Mouse (Mus musculus): ENCODE data around the gene Parvb. TPM values are rescaled to one million over a fixed set of nuclear protein-coding genes. Genes with fewer than 3 reads are reported as not detected.

Parvb gene
- polyA plus RNA-seq, 1 experiment from 2014 or later = 10.2 TPM

DNA sequence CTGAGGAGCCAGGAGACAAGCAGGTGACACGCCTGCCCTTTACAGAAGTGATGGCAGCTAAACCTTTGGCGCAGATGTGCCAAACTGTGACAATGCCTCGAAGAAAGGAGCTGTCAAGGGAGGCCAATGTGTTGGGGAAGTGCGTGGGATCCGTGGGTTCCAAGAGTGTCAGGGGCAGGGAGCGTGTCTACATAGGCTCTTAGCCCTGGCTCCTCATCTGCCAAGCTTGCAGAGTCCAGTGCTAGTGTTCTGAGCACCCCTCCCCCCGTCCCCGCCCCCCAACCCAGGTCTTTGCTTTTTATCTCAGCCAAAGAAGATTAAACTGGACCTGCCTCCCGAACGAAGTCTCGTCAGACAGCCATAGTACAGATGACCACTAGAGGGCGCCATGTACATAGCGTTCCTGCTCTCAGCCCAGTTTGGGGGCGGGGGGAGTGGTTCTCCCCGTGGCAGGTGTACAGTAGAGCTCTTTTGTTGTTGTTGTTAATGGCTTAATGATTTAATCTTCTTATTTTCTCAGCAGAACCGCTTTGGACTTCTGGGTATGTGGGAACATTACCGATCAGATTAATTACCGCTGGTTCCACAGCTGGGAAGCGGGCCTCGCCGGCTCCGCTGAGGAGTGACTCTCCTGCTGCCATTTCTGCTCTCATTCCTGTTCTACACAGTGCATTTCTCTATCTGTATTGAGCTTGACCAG is 28.4 kb downstream of the Parvb start:
- Histone ChIP-seq H3K27ac (ENCODE audit: low read depth, low read length) (0 out of 2 replicates have a peak overlapping the region, but pooled peaks have one; percentile 22), H3K4me2 (no peak overlapping the region), H3K36me3 (ENCODE audit: control insufficient read depth, insufficient read depth, low read length) (no peaks in the 10 kb centered on the region), H3K4me1 (ENCODE audit: control insufficient read depth, insufficient read depth, low read length) (peaks cover 24% of the 10 kb centered on the region), H3K27me3 (ENCODE audit: control insufficient read depth, insufficient read depth, low read length) (peaks cover 8% of the 10 kb centered on the region; the same call in 1 of the 2 replicates), H3K9me3 (ENCODE audit: control insufficient read depth, low read length) (no peaks in the 10 kb centered on the region), H3K9ac (ENCODE audit: low read length) (no peak overlapping the region), H3K4me3 (ENCODE audit: low read depth, low read length) (no peak overlapping the region)
- DNase-seq (ENCODE audit: low spot score, missing footprints) (peak; percentile 97), ATAC-seq (ENCODE audit: low FRiP score) (peak; percentile 54)
- WGBS = 27% methylated on average over 22 of the region's 22 CpGs

DNA sequence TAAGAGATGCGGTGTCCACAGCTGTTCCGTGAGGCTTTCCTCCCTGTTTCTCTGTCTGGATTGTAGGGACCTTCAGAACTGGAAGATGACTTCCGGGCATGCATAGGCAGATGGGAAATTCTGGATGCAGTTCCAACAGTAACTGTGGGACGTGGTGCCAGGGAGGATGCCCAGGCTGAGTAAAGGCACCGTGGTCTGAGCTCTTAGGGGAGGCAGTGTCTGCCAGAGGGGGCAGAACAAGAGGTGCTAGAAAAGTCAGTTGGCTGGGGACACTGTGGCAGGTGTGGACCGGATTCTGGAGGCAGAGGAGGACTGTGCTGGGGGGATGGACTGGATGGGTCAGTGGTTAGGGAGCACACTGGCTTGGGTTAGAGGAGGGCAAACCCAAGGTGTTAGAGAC is 30.8 kb downstream of the Parvb start:
- Histone ChIP-seq H3K4me3 (ENCODE audit: low read depth, low read length) (no peak overlapping the region), H3K9ac (ENCODE audit: low read length) (no peak overlapping the region), H3K27ac (ENCODE audit: low read depth, low read length) (no peak overlapping the region), H3K27me3 (ENCODE audit: control insufficient read depth, insufficient read depth, low read length) (peaks cover 3% of the 10 kb centered on the region; the same call in 1 of the 2 replicates), H3K4me1 (ENCODE audit: control insufficient read depth, insufficient read depth, low read length) (peaks cover 16% of the 10 kb centered on the region), H3K9me3 (ENCODE audit: control insufficient read depth, low read length) (no peaks in the 10 kb centered on the region), H3K4me2 (no peak overlapping the region), H3K36me3 (ENCODE audit: control insufficient read depth, insufficient read depth, low read length) (no peaks in the 10 kb centered on the region)
- WGBS = 93% methylated on average over 6 of the region's 6 CpGs
- DNase-seq (ENCODE audit: low spot score, missing footprints) = no peak
- no peak for ATAC-seq (ENCODE audit: low FRiP score)

DNA sequence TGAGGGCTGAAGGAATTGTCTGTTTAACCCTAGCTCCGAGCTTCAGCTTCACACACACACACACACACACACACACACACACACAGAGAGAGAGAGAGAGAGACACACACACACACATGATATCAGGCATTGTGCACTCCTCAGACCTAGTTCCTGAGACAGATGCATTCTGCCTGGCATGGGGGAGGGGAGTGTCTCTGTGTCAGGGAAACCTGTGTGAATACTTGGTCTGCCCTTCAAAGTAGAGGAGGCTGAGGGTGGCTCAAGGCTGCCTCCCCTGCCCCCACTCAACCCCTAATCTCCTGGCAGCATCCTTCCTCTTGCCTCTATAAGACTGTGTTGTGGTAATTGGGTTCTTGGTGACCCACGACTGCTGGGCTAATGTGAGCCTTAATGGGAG is 31.7 kb downstream of the Parvb start:
- Histone ChIP-seq H3K9me3 (ENCODE audit: control insufficient read depth, low read length) (no peaks in the 10 kb centered on the region), H3K27ac (ENCODE audit: low read depth, low read length) (no peak overlapping the region), H3K27me3 (ENCODE audit: control insufficient read depth, insufficient read depth, low read length) (no peaks in the 10 kb centered on the region), H3K9ac (ENCODE audit: low read length) (no peak overlapping the region), H3K4me1 (ENCODE audit: control insufficient read depth, insufficient read depth, low read length) (peaks cover 12% of the 10 kb centered on the region), H3K36me3 (ENCODE audit: control insufficient read depth, insufficient read depth, low read length) (no peaks in the 10 kb centered on the region), H3K4me3 (ENCODE audit: low read depth, low read length) (no peak overlapping the region), H3K4me2 (no peak overlapping the region)
- WGBS = 46% methylated on average over 2 of the region's 2 CpGs
- ATAC-seq (ENCODE audit: low FRiP score) (no peak), DNase-seq (ENCODE audit: low spot score, missing footprints) (no peak)

DNA sequence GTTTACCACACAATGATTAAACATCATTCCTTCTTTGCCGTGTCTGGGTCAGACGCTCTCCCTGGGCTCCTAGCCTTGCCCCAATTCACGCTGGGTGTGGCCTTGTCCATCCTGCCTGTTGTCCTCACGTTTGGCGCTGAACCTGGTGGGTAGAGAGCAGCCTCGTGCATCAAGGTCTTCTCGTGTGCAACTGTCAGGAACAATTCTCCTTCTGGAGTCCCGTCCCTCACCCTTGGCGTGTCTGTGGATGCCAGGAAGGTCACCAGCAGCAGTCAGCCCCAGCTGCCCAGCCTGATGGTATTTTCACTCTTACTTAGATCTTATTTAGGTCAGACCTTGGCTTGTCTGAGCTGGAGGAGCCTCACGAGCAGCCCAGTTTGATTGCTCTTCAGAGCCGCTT is 33.3 kb downstream of the Parvb start:
- Histone ChIP-seq H3K9me3 (ENCODE audit: control insufficient read depth, low read length) (no peaks in the 10 kb centered on the region), H3K27me3 (ENCODE audit: control insufficient read depth, insufficient read depth, low read length) (no peaks in the 10 kb centered on the region), H3K9ac (ENCODE audit: low read length) (no peak overlapping the region), H3K36me3 (ENCODE audit: control insufficient read depth, insufficient read depth, low read length) (no peaks in the 10 kb centered on the region), H3K4me3 (ENCODE audit: low read depth, low read length) (no peak overlapping the region), H3K27ac (ENCODE audit: low read depth, low read length) (no peak overlapping the region), H3K4me2 (no peak overlapping the region), H3K4me1 (ENCODE audit: control insufficient read depth, insufficient read depth, low read length) (0 out of 2 replicates have a peak, but pooled peaks cover 3% of the 10 kb centered on the region)
- ATAC-seq (ENCODE audit: low FRiP score) (no peak), DNase-seq (ENCODE audit: low spot score, missing footprints) (no peak)
- 77% methylated on average over 11 of the region's 11 CpGs for WGBS

DNA sequence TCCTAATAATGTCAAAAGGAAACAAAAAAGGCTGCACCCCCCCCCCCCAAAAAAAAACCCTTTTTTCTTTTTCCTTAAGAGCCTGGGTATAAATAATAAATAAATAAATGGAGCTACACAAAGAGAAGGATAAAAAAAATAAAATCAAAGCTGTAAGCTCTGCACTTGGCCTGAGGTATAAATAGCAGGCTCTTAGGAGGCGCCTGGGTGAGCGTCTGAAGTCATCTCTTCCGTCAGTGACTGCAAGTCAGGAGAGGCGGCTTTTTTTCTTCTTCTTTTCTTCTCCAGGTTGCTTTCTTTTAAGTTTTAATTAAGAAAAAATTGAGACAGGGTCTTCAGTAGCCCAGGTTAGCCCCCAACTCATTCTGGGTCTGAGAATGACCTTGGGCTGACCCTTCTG is 34.4 kb downstream of the Parvb start:
- Histone ChIP-seq H3K4me1 (ENCODE audit: control insufficient read depth, insufficient read depth, low read length) (0 out of 2 replicates have a peak, but pooled peaks cover 3% of the 10 kb centered on the region), H3K4me2 (no peak overlapping the region), H3K4me3 (ENCODE audit: low read depth, low read length) (no peak overlapping the region), H3K9ac (ENCODE audit: low read length) (no peak overlapping the region), H3K9me3 (ENCODE audit: control insufficient read depth, low read length) (no peaks in the 10 kb centered on the region), H3K27ac (ENCODE audit: low read depth, low read length) (no peak overlapping the region), H3K27me3 (ENCODE audit: control insufficient read depth, insufficient read depth, low read length) (no peaks in the 10 kb centered on the region), H3K36me3 (ENCODE audit: control insufficient read depth, insufficient read depth, low read length) (no peaks in the 10 kb centered on the region)
- 79% methylated on average over 4 of the region's 4 CpGs for WGBS
- ATAC-seq (ENCODE audit: low FRiP score) (no peak), DNase-seq (ENCODE audit: low spot score, missing footprints) (no peak)

DNA sequence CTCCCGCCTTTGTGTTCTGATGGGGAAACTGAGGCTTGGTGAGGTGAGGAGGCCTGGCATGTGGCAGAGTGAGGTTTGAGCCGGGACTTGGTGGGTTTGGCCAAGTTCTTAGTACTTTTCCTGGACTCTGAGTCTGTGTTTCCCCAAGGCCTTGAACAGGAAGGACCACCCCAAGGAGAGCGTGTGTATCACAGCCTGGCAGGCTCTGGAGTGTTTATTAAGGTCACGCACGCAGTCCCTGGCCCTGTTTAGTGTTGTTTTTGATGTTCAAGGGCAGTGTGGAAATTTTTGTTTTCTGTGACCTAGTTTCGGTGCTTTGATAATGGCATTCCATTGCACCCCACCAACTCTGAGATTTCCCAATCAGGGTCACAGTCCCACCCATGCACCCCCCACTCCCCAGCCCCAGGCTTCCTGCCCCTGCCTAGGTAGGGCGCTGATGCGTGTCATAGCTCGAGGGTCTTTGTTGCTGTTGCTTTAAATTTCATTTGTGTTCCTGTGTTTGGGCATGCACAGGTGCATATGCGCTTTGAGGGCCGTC is 35.9 kb downstream of the Parvb start:
- Histone ChIP-seq H3K4me3 (ENCODE audit: low read depth, low read length) (no peak overlapping the region), H3K9ac (ENCODE audit: low read length) (no peak overlapping the region), H3K27ac (ENCODE audit: low read depth, low read length) (no peak overlapping the region), H3K4me2 (no peak overlapping the region), H3K36me3 (ENCODE audit: control insufficient read depth, insufficient read depth, low read length) (no peaks in the 10 kb centered on the region), H3K9me3 (ENCODE audit: control insufficient read depth, low read length) (no peaks in the 10 kb centered on the region), H3K4me1 (ENCODE audit: control insufficient read depth, insufficient read depth, low read length) (0 out of 2 replicates have a peak, but pooled peaks cover 3% of the 10 kb centered on the region), H3K27me3 (ENCODE audit: control insufficient read depth, insufficient read depth, low read length) (no peaks in the 10 kb centered on the region)
- no peak for DNase-seq (ENCODE audit: low spot score, missing footprints)
- WGBS = 93% methylated on average over 11 of the region's 11 CpGs
- ATAC-seq (ENCODE audit: low FRiP score) = no peak

DNA sequence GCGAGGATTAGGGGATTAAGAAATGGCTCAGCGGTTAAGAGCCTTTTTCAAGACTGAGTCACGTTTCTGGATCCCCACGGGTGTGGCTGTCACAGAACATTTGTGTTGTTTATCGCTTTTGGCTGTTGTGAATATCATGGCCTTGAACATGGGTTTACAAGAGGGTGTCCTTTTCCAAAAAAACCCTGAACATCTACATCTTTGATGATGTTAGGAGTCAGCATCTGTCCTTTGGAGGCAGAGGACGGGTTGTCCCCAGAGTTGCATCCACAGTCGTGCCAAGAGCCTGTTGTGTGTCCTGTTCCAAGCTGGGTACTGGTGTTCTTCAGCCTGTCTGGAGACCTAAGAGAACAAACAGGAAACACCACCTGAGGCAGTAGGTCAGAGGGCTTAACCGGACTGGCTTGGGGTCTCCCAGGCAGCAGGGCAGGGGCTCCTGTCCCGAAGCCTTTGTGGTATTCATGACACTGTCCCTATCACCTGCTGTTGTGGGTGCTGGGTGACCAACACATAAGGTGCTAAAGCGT is 37.3 kb downstream of the Parvb start:
- Histone ChIP-seq H3K27me3 (ENCODE audit: control insufficient read depth, insufficient read depth, low read length) (no peaks in the 10 kb centered on the region), H3K4me1 (ENCODE audit: control insufficient read depth, insufficient read depth, low read length) (0 out of 2 replicates have a peak, but pooled peaks cover 3% of the 10 kb centered on the region), H3K9me3 (ENCODE audit: control insufficient read depth, low read length) (no peaks in the 10 kb centered on the region), H3K27ac (ENCODE audit: low read depth, low read length) (no peak overlapping the region), H3K4me3 (ENCODE audit: low read depth, low read length) (no peak overlapping the region), H3K4me2 (no peak overlapping the region), H3K9ac (ENCODE audit: low read length) (no peak overlapping the region), H3K36me3 (ENCODE audit: control insufficient read depth, insufficient read depth, low read length) (no peaks in the 10 kb centered on the region)
- ATAC-seq (ENCODE audit: low FRiP score) (no peak), DNase-seq (ENCODE audit: low spot score, missing footprints) (no peak)
- 59% methylated on average over 10 of the region's 10 CpGs for WGBS

DNA sequence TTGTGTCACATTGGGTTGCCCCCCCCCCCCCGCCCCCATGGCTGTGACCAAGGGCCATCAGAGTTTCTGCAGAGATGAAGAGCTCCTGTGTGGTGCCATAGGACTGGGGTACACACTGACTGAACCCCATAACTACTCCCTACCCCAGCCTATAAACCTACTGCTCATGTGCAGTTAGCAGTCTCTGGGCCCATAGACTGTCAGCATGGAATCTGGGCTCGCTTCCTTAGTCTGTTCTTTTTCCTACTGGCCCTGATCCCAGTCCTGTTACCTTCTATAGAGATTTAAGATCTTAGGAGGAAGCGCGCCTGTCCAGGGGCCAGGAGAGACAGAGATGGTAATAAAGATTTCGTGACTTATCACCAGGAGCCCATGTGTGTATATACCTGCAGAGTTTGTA is 38.2 kb downstream of the Parvb start:
- H3K27me3 ChIP-seq (ENCODE audit: control insufficient read depth, insufficient read depth, low read length) = no peaks in the 10 kb centered on the region
- no peak for DNase-seq (ENCODE audit: low spot score, missing footprints)
- H3K4me3 ChIP-seq (ENCODE audit: low read depth, low read length) = no peak overlapping the region
- WGBS = 89% methylated on average over 5 of the region's 5 CpGs
- no peaks in the 10 kb centered on the region for H3K36me3 ChIP-seq (ENCODE audit: control insufficient read depth, insufficient read depth, low read length)
- H3K4me1 ChIP-seq (ENCODE audit: control insufficient read depth, insufficient read depth, low read length) = 0 out of 2 replicates have a peak, but pooled peaks cover 3% of the 10 kb centered on the region
- ATAC-seq (ENCODE audit: low FRiP score) = no peak
- H3K9ac ChIP-seq (ENCODE audit: low read length) = no peak overlapping the region
- H3K27ac ChIP-seq (ENCODE audit: low read depth, low read length) = no peak overlapping the region
- no peaks in the 10 kb centered on the region for H3K9me3 ChIP-seq (ENCODE audit: control insufficient read depth, low read length)
- H3K4me2 ChIP-seq = no peak overlapping the region

DNA sequence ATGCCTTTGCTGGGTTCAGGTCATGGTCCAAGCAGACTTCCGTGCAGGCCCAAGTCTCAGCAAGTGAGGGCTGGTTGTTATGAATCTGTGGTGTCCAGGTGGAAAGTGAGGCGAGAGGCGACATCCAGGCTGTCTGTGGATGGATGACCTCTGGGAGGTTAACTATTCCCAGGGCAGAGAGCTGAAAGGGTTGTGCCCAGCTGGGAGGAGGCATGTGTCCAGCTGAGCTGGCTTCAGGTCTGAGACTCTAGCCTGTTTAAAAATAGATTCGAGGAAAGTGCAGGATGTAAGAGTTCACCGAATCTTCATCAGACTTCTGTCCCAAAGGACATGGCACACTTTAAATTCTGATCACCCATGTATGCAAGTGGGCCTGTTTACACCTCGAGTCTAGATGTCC is 38.6 kb downstream of the Parvb start:
- Histone ChIP-seq H3K9me3 (ENCODE audit: control insufficient read depth, low read length) (no peaks in the 10 kb centered on the region), H3K27ac (ENCODE audit: low read depth, low read length) (no peak overlapping the region), H3K27me3 (ENCODE audit: control insufficient read depth, insufficient read depth, low read length) (no peaks in the 10 kb centered on the region), H3K4me3 (ENCODE audit: low read depth, low read length) (no peak overlapping the region), H3K4me2 (no peak overlapping the region), H3K9ac (ENCODE audit: low read length) (no peak overlapping the region), H3K36me3 (ENCODE audit: control insufficient read depth, insufficient read depth, low read length) (no peaks in the 10 kb centered on the region), H3K4me1 (ENCODE audit: control insufficient read depth, insufficient read depth, low read length) (0 out of 2 replicates have a peak, but pooled peaks cover 2% of the 10 kb centered on the region)
- DNase-seq (ENCODE audit: low spot score, missing footprints) = no peak
- no peak for ATAC-seq (ENCODE audit: low FRiP score)
- 92% methylated on average over 6 of the region's 6 CpGs for WGBS

Measured in midbrain, embryonic 11.5 days (tissue).